Mouse (Mus musculus) R1 (cell line): ENCODE results near the gene Bend5.

Experiments used
- DNase-seq: peaks from one replicate; pipeline ENCODE4 v3.0.0-alpha.2; 2018; ENCODE audit warnings: low read depth, low spot score

The Bend5 gene

GRCm38 (mm10) chr4:111414818-111415488 lies at the start of gene Bend5:
Gene Bend5 (plus strand): TSS chr4:111415006.
- DNase-seq = peak; percentile 90

- no peak for DNase-seq
Measured at GRCm38 (mm10) chr4:111367771-111368170, 47.0 kb upstream of the Bend5 start.

GRCm38 (mm10) chr4:111377159-111377558 lies 37.6 kb upstream of the Bend5 start:
- no peak for DNase-seq

GRCm38 (mm10) chr4:111378071-111378470 lies 36.7 kb upstream of the Bend5 start:
- no peak for DNase-seq

- DNase-seq = no peak
Measured at GRCm38 (mm10) chr4:111383101-111383500, 31.7 kb upstream of the Bend5 start.

GRCm38 (mm10) chr4:111390736-111391135 lies 24.1 kb upstream of the Bend5 start:
- peak; percentile 8 for DNase-seq

- DNase-seq = no peak
Measured at GRCm38 (mm10) chr4:111399784-111400183, 15.0 kb upstream of the Bend5 start.

GRCm38 (mm10) chr4:111400676-111401075 lies 14.1 kb upstream of the Bend5 start:
- DNase-seq = no peak

GRCm38 (mm10) chr4:111403243-111403642 lies 11.6 kb upstream of the Bend5 start:
- no peak for DNase-seq

GRCm38 (mm10) chr4:111410731-111411130 lies 4.1 kb upstream of the Bend5 start:
- DNase-seq = no peak

GRCm38 (mm10) chr4:111414399-111414798 lies 407 bp upstream of the Bend5 start:
- DNase-seq = peak; percentile 82

GRCm38 (mm10) chr4:111416126-111416525 lies 1.3 kb downstream of the Bend5 start:
- DNase-seq = no peak

- DNase-seq = no peak
Measured at GRCm38 (mm10) chr4:111416551-111416950, 1.7 kb downstream of the Bend5 start.

GRCm38 (mm10) chr4:111417716-111418115 lies 2.9 kb downstream of the Bend5 start:
- no peak for DNase-seq

GRCm38 (mm10) chr4:111419476-111419875 lies 4.7 kb downstream of the Bend5 start:
- DNase-seq = no peak

GRCm38 (mm10) chr4:111420031-111420430 lies 5.2 kb downstream of the Bend5 start:
- no peak for DNase-seq

GRCm38 (mm10) chr4:111420955-111421354 lies 6.1 kb downstream of the Bend5 start:
- no peak for DNase-seq

GRCm38 (mm10) chr4:111421785-111422184 lies 7.0 kb downstream of the Bend5 start:
- no peak for DNase-seq

GRCm38 (mm10) chr4:111424371-111424950 lies 9.7 kb downstream of the Bend5 start:
- DNase-seq = no peak

GRCm38 (mm10) chr4:111425170-111425569 lies 10.4 kb downstream of the Bend5 start:
- no peak for DNase-seq

- DNase-seq = no peak
Measured at GRCm38 (mm10) chr4:111431186-111431585, 16.4 kb downstream of the Bend5 start.

GRCm38 (mm10) chr4:111432013-111432412 lies 17.2 kb downstream of the Bend5 start:
- no peak for DNase-seq

- no peak for DNase-seq
Measured at GRCm38 (mm10) chr4:111432417-111432816, 17.6 kb downstream of the Bend5 start.
